8 mouse cellular contexts compared by ENCODE assay signal in the genomic region with DNA sequence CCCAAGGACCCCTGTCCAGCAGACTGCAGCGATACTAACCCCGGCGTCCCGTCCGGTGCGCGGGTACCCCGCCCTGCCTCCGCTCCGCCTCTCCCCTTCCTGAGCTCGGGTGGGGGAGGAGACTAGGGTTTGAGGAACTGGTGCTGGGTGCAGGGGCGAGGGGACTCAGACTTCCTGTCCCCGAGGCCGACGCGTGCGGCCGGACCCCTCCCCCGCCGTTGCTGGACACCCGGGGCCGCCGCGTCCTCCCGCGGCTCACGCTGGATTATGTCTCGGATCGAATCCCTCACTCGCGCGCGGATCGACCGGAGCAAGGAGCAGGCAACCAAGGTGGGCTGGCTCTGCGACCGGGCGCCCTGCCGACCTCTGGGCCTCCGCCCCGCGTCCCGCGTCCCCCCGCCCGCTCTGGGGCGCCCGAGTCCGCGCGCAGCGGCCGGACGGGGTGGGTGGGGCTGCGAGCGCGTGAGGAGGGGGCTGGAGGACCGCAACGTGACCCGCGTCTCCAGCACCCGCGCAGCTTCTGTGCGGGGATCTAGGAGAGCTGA. TPM values are rescaled to one million over a fixed set of nuclear protein-coding genes. Genes with fewer than 3 reads are reported as not detected.
DNase-seq lines count a peak whose midpoint lies in the region; ATAC-seq and TF ChIP-seq lines count a peak whose summit lies in the region.

No protein-coding gene starts in this region.

- ATAC-seq in cerebellum, adult (ENCODE audit: insufficient number of reproducible peaks, low FRiP score, low TSS enrichment): no peak
- ATAC-seq in erythroid progenitor cell, adult 5-6 weeks (replicated peaks; ENCODE audit: low FRiP score, poor library complexity, severe bottlenecking): peak; percentile 55; the same call in 1 of the 2 replicates
- ATAC-seq in megakaryocyte progenitor cell, adult 5-6 weeks (replicated peaks; ENCODE audit: poor library complexity): peak; percentile 63

- H3K4me1 ChIP-seq in bone marrow macrophage, adult 2 months (ENCODE audit: control insufficient read depth, insufficient read depth, low read length): peaks cover 58% of the 10 kb centered on the region

- peak overlapping the region; percentile 95 for H3K27ac ChIP-seq in bone marrow macrophage, adult 2 months (ENCODE audit: insufficient read depth, low read depth, low read length)

- intact Hi-C loops in heart, postnatal 10 days (cut with DNase I): no loop called here

- DNase-seq in cerebellum, adult 11 months: peak; percentile 63
- peak; percentile 84 to 91 for DNase-seq in heart, postnatal 10 days
- peak; percentile 86 to 88 for DNase-seq in kidney, postnatal 36 days
- peak; percentile 61 to 71 for DNase-seq in spleen, postnatal 14 days (ENCODE audit: low spot score in 2 of 2)

- no peak for TF ChIP-seq CTCF in bone marrow macrophage, adult 2 months (IDR thresholded peaks at IDR 0.05; ENCODE audit: low read depth, low read length)

- peak overlapping the region; percentile 85 for H3K4me3 ChIP-seq in bone marrow macrophage, adult 2 months (ENCODE audit: insufficient read depth, low read length)

- TF ChIP-seq POLR2A in bone marrow macrophage, adult 2 months (IDR thresholded peaks at IDR 0.05; ENCODE audit: borderline replicate concordance, low read depth, low read length): no peak

RNA-seq across cellular contexts. Expression of a gene that starts 15.3 kb away (rescaled TPM):
- polyA plus RNA-seq in bone marrow macrophage, adult 2 months (2012; ENCODE audit: insufficient read depth, insufficient read length, missing spikeins): 140 and 154 TPM in 2 replicates
- 17.7 and 23.9 TPM in 2 replicates for total RNA-seq in erythroid progenitor cell, adult 5-6 weeks (2015; ENCODE audit: low replicate concordance)
- 12.7 and 15.7 TPM in 2 replicates for total RNA-seq in erythroid progenitor cell, adult 5-6 weeks (2017; ENCODE audit: low replicate concordance)
- total RNA-seq in heart, postnatal 10 days (2021): 10 to 100 TPM; 89.5 to 96.3 TPM
- total RNA-seq in megakaryocyte progenitor cell, adult 5-6 weeks (2015): 94.1 and 112 TPM in 2 replicates
- total RNA-seq in megakaryocyte progenitor cell, adult 5-6 weeks (2017): 55.7 and 88.3 TPM in 2 replicates

RNA-seq across cellular contexts. Expression of a gene that starts 31.9 kb away (rescaled TPM):
- not detected in 2 replicates for polyA plus RNA-seq in bone marrow macrophage, adult 2 months (2012; ENCODE audit: insufficient read depth, insufficient read length, missing spikeins)
- total RNA-seq in erythroid progenitor cell, adult 5-6 weeks (2015; ENCODE audit: low replicate concordance): not detected in 2 replicates
- not detected in 2 replicates for total RNA-seq in erythroid progenitor cell, adult 5-6 weeks (2017; ENCODE audit: low replicate concordance)
- not detected for total RNA-seq in heart, postnatal 10 days (2021)
- total RNA-seq in megakaryocyte progenitor cell, adult 5-6 weeks (2015): not detected in 2 replicates
- total RNA-seq in megakaryocyte progenitor cell, adult 5-6 weeks (2017): not detected in 2 replicates

RNA-seq across cellular contexts. Expression of a gene that starts 45.4 kb away (rescaled TPM):
- 71.3 and 83.2 TPM in 2 replicates for polyA plus RNA-seq in bone marrow macrophage, adult 2 months (2012; ENCODE audit: insufficient read depth, insufficient read length, missing spikeins)
- total RNA-seq in erythroid progenitor cell, adult 5-6 weeks (2015; ENCODE audit: low replicate concordance): 97.7 and 101 TPM in 2 replicates
- 23.9 and 50.2 TPM in 2 replicates for total RNA-seq in erythroid progenitor cell, adult 5-6 weeks (2017; ENCODE audit: low replicate concordance)
- 100 to 1,000 TPM; 127 to 130 TPM for total RNA-seq in heart, postnatal 10 days (2021)
- total RNA-seq in megakaryocyte progenitor cell, adult 5-6 weeks (2015): 438 and 488 TPM in 2 replicates
- 213 and 253 TPM in 2 replicates for total RNA-seq in megakaryocyte progenitor cell, adult 5-6 weeks (2017)
